15 mouse cellular contexts compared by ENCODE assay signal in genomic region chr13:82361379-82361778, GRCm38 (mm10).
"Had no signal": no experiment of that assay in that cellular context is flagged by ENCODE, and none has a peak within 500 bp of the region (broad histone marks: within the 10 kb centered on the region; RNA-seq: fewer than 3 reads in every experiment).

No protein-coding gene starts in this region.

- H3K27ac ChIP-seq: midbrain, embryonic 10.5 days; midbrain, embryonic 12.5 days; neural tube, embryonic 12.5 days; stomach, embryonic 15.5 days; stomach, postnatal 0 days had no signal

- H3K4me1 ChIP-seq: midbrain, embryonic 10.5 days; midbrain, embryonic 12.5 days; neural tube, embryonic 12.5 days; stomach, embryonic 15.5 days had no signal

- DNase-seq: liver, postnatal 0 days; lung, embryonic 14.5 days; lung, postnatal 10 days; lung, postnatal 4 days; midbrain, embryonic 14.5 days; right cerebral cortex, postnatal 14 days; thymus, adult 2 months; thymus, postnatal 25 days; thymus, postnatal 4 days had no signal

- H3K36me3 ChIP-seq: midbrain, embryonic 10.5 days; midbrain, embryonic 12.5 days; neural tube, embryonic 12.5 days; stomach, embryonic 15.5 days had no signal

- H3K27me3 ChIP-seq: midbrain, embryonic 12.5 days; neural tube, embryonic 12.5 days; stomach, embryonic 15.5 days had no signal

- H3K9ac ChIP-seq: liver, postnatal 0 days; lung, embryonic 14.5 days; midbrain, embryonic 12.5 days; neural tube, embryonic 12.5 days; stomach, embryonic 15.5 days had no signal

- H3K4me3 ChIP-seq: midbrain, embryonic 10.5 days; midbrain, embryonic 12.5 days; neural tube, embryonic 12.5 days; stomach, embryonic 15.5 days had no signal

- H3K4me2 ChIP-seq: lung, embryonic 14.5 days; midbrain, embryonic 12.5 days; neural tube, embryonic 12.5 days; stomach, embryonic 15.5 days had no signal

- H3K9me3 ChIP-seq: midbrain, embryonic 10.5 days; midbrain, embryonic 12.5 days; neural tube, embryonic 12.5 days; stomach, embryonic 15.5 days had no signal

- ATAC-seq: liver, postnatal 0 days; midbrain, embryonic 16.5 days had no signal
